Mouse (Mus musculus): ENCODE measurements around the gene Hspb1.

DNA sequence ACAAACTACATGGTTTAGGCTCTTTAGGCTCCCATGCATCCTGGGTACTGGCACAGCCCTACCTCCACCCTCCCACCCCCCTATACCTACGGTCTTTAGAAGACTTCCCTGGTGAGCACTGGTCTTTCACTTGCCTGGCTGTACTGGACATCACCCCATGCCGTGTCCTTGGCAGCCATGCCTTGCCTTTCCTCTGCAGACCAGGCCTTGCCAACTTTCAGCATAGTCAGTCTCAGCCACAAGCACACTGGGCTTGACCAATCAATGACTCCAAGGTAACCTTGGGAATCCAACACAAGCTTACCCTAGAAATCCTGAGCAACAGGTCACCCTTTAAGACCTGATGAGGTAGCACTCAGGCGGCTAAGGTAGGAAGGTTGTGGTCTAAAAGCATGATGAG is 28.9 kb downstream of the Hspb1 start:
- TF ChIP-seq CTCF (IDR thresholded peaks at IDR 0.05; ENCODE audit: control insufficient read depth, insufficient read depth, low read length) = no peak
- TF ChIP-seq POLR2A (IDR thresholded peaks at IDR 0.05; ENCODE audit: borderline replicate concordance, control insufficient read depth, low read depth, low read length) = no peak
